Mouse (Mus musculus): ENCODE measurements around the gene 2210010C04Rik.
"Not testable (repeated sequence)": the region's sequence is repeated elsewhere in the genome, so short reads cannot be mapped to it uniquely, and the experiment has no call there.

Gene 2210010C04Rik

GRCm38 (mm10) chr6:41019140-41019539 is 16.2 kb downstream of the 2210010C04Rik start:
- DNase-seq (ENCODE audit: low spot score in 2 of 2), result no peak

- DNase-seq (ENCODE audit: low spot score in 2 of 2), result no peak
Measured at GRCm38 (mm10) chr6:41018629-41019028, 16.7 kb downstream of the 2210010C04Rik start.

GRCm38 (mm10) chr6:41015065-41015464 is 20.2 kb downstream of the 2210010C04Rik start:
- DNase-seq (ENCODE audit: low spot score in 2 of 2), result no peak

- not testable (repeated sequence) for DNase-seq (ENCODE audit: low spot score in 2 of 2)
Measured at GRCm38 (mm10) chr6:40999379-40999778, 35.9 kb downstream of the 2210010C04Rik start, which contains the start of gene Gm2663. Gene Gm2663, minus strand, starts transcription at chr6:40999479.
